Mouse (Mus musculus) left cerebral cortex, postnatal 14 days (tissue): ENCODE measurements around the gene Ror2. TPM values are rescaled to one million over a fixed set of nuclear protein-coding genes. Genes with fewer than 3 reads are reported as not detected.

Experiments
- DNase-seq, 2 experiments: peaks; one replicate each; pipeline ENCODE4 v3.0.0; 2021 to 2022; ENCODE audit warnings: low spot score in 2 of 2, mixed read lengths in 1 of 2
- intact Hi-C: fragments of 180-260 bp; cut with DNase I; formaldehyde crosslinking; loops from one replicate; pipeline ENCODE4 v1.15.1; 2025
- total RNA-seq, 2 experiments: library from RNA; stranded (reverse); gene quantifications; 2 replicates each; pipeline ENCODE4 v1.2.3; 2021

Gene Ror2
- total RNA-seq, 2 experiments from 2014 or later, result 1.6 TPM

GRCm38 (mm10) chr13:53099771-53100682 is 185.9 kb downstream of the Ror2 start:
- intact Hi-C loops, result loop anchor here (5.0 to 10.0 kb wide), 3 partner anchors 118 to 845 kb away; partner anchors contain the start of gene Nfil3
- no peak for DNase-seq

- peak; percentile 62 to 79 for DNase-seq
- intact Hi-C loops, result loop anchor here (2.0 to 10.0 kb wide), 5 partner anchors 114 to 842 kb away; partner anchors contain the start of gene Nfil3
Observed at GRCm38 (mm10) chr13:53096615-53097014, 189.3 kb downstream of the Ror2 start.

- intact Hi-C loops, result loop anchor here (5.0 to 10.0 kb wide), 3 partner anchors 113 to 840 kb away; partner anchors contain the start of gene Nfil3
- no peak for DNase-seq
Observed at GRCm38 (mm10) chr13:53095222-53095621, 190.7 kb downstream of the Ror2 start.

- intact Hi-C loops, result loop anchor here (5.0 to 10.0 kb wide), 3 partner anchors 112 to 840 kb away; partner anchors contain the start of gene Nfil3
- DNase-seq, result no peak
Observed at GRCm38 (mm10) chr13:53094658-53095057, 191.3 kb downstream of the Ror2 start.

- DNase-seq, result no peak
- intact Hi-C loops, result loop anchor here (10.0 kb wide), 1 partner anchor 839 kb away; no protein-coding TSS in a partner anchor
Observed at GRCm38 (mm10) chr13:53093407-53093806, 192.5 kb downstream of the Ror2 start.

GRCm38 (mm10) chr13:53086552-53087282 is 199.2 kb downstream of the Ror2 start:
- intact Hi-C loops, result loop anchor here (5.0 kb wide), 1 partner anchor 89 kb away; no protein-coding TSS in a partner anchor
- no peak for DNase-seq

GRCm38 (mm10) chr13:53081846-53082245 is 204.1 kb downstream of the Ror2 start:
- no peak for DNase-seq
- intact Hi-C loops, result no loop called here

GRCm38 (mm10) chr13:53077732-53078345 is 208.1 kb downstream of the Ror2 start:
- no peak for DNase-seq
- intact Hi-C loops, result no loop called here

- no peak for DNase-seq
- intact Hi-C loops, result no loop called here
Observed at GRCm38 (mm10) chr13:53075006-53075405, 210.9 kb downstream of the Ror2 start.

GRCm38 (mm10) chr13:53069076-53069690 is 216.7 kb downstream of the Ror2 start:
- intact Hi-C loops, result no loop called here
- no peak for DNase-seq

- intact Hi-C loops, result no loop called here
- no peak for DNase-seq
Observed at GRCm38 (mm10) chr13:53068461-53068860, 217.5 kb downstream of the Ror2 start.

- intact Hi-C loops, result no loop called here
- no peak for DNase-seq
Observed at GRCm38 (mm10) chr13:53067949-53068348, 218.0 kb downstream of the Ror2 start.

- DNase-seq, result no peak
- intact Hi-C loops, result no loop called here
Observed at GRCm38 (mm10) chr13:53065122-53065521, 220.8 kb downstream of the Ror2 start.

- no peak for DNase-seq
Observed at GRCm38 (mm10) chr13:53064681-53065080, 221.2 kb downstream of the Ror2 start.

More at GRCm38 (mm10) chr13:53064681-53065080, 221.2 kb downstream of the Ror2 start:
- intact Hi-C loops, result no loop called here

Other genes starting within 250 kb of the Ror2 start
- 10 to 100 TPM; 26.3 to 26.9 TPM for gene Sptlc1, start 91.3 kb upstream of the Ror2 start, total RNA-seq
- gene Msx2, start 186.9 kb upstream of the Ror2 start, total RNA-seq, result under 1 TPM; 0.29 to 0.49 TPM